Mouse (Mus musculus) retina, embryonic 14.5 days (tissue): Measurements from ENCODE around the gene Calm2.
A peak's percentile ranks its signal among the peaks of the same experiment; 100 is the strongest.

ENCODE experiments used
- DNase-seq: peaks from one replicate; pipeline ENCODE4 v3.0.0-alpha.2; 2015; ENCODE audit warnings: low spot score

Calm2 gene

GRCm38 (mm10) chr17:87446767-87447611 lies at the start of gene Calm2:
Gene Calm2, minus strand, starts transcription at chr17:87446935.
- DNase-seq: peak; percentile 98

- no peak for DNase-seq
Measured at GRCm38 (mm10) chr17:87495504-87495903, 48.8 kb upstream of the Calm2 start.

- DNase-seq: no peak
Measured at GRCm38 (mm10) chr17:87494310-87494709, 47.6 kb upstream of the Calm2 start.

DNA sequence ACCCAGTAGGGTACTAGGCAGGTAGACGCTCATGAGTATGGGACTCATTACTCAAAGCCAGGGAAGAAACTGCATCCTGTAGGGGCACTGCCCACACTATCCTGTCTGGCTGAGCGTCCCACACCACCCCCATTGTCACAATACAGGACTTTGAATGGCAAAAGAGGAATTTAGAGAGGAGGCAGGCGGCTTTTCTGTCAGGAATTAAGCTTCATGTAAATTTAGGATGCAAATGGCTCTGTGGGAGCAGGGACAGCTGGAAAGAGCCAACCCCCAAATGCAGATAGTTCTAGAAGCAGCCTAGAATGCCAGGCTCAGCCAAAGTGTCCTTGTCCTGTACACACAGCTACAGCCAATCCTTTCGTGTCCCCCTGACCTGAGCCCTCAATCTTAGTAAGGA lies 45.6 kb upstream of the Calm2 start:
- no peak for DNase-seq

GRCm38 (mm10) chr17:87490295-87490694 lies 43.6 kb upstream of the Calm2 start:
- no peak for DNase-seq

- DNase-seq: no peak
Measured at GRCm38 (mm10) chr17:87485751-87486150, 39.0 kb upstream of the Calm2 start.

GRCm38 (mm10) chr17:87482867-87483266 lies 36.1 kb upstream of the Calm2 start:
- DNase-seq: no peak

DNA sequence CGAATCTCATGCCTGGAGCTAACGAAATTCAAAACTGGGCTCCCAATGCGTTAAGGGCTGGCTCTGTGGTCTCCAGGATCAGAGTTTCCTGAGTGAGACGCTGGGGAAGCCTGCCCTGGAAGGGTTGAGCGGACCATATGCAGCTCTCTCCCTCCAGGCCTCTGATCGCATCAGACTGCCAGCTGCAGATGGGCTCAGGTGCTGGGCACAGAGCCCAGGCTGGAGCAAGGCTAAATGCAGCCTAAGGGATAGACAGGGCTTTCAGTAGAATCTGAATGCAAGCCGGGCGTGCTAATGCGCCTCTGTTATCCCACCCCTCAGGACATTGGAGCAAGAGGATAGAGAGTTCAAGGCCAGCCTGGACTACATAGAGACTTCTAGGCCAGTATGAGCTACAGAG lies 31.8 kb upstream of the Calm2 start:
- DNase-seq: no peak

GRCm38 (mm10) chr17:87477611-87478010 lies 30.9 kb upstream of the Calm2 start:
- no peak for DNase-seq

- DNase-seq: no peak
Measured at GRCm38 (mm10) chr17:87475356-87475755, 28.6 kb upstream of the Calm2 start.

GRCm38 (mm10) chr17:87474501-87474795 lies 27.7 kb upstream of the Calm2 start:
- peak; percentile 30 for DNase-seq

- DNase-seq: peak; percentile 54
Measured at GRCm38 (mm10) chr17:87473736-87474500, 27.2 kb upstream of the Calm2 start.

GRCm38 (mm10) chr17:87473441-87473735 lies 26.7 kb upstream of the Calm2 start:
- no peak for DNase-seq

DNA sequence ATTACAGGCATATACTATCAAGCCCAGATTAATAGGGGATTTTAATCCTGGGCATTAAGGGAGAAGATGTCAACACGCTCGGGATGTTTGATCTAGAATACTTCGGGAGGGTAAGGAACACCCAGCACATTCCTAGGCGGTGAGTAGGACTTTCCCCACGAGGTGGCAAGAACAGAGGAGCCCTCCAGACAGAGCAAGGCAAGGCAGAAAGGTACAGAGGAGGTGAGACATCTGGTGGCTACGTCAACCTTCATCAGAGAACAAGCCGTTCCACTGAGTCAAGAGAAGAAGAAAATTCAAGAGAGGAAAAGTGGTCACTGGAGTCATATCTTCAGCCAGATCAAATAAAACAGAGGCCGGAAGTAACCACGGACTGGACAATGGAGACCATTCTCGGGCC lies 26.1 kb upstream of the Calm2 start:
- no peak for DNase-seq

DNA sequence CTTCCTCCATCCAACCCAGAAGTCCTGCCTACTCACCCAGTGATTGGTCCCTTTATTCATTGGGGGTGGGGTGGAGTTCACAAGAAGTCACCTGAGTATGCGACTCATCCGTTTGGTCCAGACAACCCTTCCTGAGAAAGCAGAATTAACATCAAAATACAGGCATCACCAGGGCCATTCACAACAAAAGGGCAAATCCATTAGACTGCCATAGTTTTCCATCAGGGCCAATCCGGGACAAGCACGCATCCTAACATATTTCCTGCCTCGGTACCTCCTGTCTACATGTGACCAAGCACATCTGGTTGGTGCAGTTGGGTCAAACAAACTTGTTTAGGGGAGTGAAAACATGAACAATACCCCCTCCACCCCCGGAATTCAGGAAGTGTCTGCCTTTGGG lies 24.9 kb upstream of the Calm2 start:
- DNase-seq: no peak

DNA sequence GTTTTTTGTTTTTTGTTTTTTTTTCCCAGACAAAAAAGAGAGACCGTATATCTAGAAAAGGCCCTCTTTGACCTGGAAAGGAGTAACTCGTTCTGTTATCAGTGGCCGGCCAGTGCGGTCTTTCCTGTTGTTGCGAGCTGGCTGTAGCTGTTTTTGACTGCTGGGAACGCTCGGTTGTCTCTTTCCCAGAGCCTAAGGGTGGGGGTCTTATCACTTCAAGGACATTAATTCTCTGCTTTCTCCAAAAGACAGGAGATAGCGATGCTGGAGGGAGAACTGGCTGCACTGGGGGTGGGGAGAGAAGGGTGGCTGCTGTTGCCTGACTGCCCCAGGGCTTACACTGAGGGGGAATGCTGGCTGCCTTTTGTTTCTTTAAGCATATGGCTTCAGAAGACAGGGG lies 24.1 kb upstream of the Calm2 start:
- no peak for DNase-seq

DNA sequence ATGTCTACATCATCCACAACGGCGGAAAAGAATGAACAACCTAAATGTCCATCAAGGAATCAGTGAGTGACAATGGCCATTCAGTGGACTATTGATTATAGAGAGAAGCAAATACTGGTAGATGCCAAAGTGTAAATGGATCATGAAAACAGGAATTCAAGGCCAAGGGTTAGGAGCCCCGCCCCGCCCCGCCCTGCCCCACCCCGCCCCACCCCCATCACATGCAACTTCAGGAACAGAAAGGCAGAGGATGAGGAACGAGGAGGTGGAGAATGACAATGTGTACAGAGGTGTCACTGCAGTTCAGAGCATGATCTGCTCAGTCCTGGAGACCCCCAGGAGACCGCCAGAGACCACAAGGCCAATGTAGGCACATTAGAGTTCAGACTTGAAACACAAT lies 23.5 kb upstream of the Calm2 start:
- no peak for DNase-seq

GRCm38 (mm10) chr17:87469428-87469827 lies 22.7 kb upstream of the Calm2 start:
- DNase-seq: no peak

GRCm38 (mm10) chr17:87468616-87469015 lies 21.9 kb upstream of the Calm2 start:
- no peak for DNase-seq

- DNase-seq: no peak
Measured at GRCm38 (mm10) chr17:87461499-87461896, 14.8 kb upstream of the Calm2 start.

GRCm38 (mm10) chr17:87460669-87461498 lies 14.1 kb upstream of the Calm2 start:
- DNase-seq: no peak

DNA sequence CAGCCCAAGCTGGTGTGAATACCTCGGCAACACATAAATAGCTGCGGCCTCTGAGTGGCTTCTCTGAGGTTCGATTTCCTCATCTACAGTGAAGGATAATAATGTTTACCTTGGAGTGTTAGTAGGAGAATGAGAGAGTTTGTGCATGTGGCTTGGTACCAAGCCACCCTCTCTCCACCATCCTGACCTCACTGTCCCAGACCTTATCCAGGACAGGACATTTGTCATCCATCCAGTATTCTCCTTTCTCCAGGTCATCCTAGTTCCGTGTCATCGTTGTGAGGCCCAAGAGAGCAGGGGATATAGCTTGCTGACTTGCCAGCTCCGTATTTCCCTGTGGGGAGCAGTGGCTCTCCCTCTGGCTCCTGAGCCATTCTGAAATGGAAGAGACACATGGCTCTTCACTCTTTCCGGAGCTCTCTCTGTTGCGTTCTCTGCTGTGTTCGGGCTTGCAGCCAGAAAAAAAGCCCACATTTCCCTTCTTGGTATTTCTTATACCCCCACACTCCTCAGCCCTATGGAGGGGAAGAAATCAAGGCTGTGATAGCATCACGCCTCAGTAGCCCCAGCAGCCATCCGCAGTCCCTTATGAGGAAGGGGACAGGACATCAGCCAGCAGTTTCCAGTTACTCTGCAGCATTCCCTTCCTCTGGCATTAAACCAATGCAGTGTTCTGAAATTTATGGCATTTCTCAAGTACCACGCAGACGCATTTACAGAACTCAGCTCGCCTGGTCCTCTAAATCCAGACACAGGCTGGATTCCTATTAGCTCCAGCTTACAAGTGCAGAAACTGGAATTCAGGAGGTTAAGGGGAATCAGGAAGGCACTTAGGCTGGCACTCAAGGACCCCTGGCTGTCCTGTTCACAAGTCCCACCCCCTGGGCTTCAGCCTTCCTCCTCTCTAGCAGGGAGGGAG lies 13.3 kb upstream of the Calm2 start:
- DNase-seq: no peak
